Mouse (Mus musculus): Measurements from ENCODE around the gene Setx.

Gene Setx

GRCm38 (mm10) chr2:29151941-29152340 is 28.0 kb downstream of the Setx start:
- DNase-seq: no peak

- no peak for DNase-seq
Observed at GRCm38 (mm10) chr2:29168067-29168466, 44.1 kb downstream of the Setx start.

DNA sequence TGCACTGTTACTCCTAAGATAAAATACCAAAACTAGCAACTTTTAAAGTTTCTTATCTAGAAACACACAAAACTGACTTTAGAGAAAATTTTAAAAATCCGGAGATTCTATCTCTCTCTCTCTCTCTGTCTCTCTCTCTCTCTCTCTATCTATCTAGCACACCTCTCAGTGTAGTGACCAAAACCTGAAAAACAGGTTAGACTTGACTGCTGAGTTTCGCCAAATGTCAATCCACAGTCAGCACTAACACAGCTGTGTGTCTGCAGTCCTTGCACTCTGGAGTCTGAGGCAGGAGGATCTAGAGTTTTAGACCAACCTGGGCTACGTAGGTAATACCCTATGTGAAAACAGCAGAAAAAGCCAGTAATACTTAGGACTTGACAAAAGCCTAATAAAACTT is 50.9 kb downstream of the Setx start:
- no peak for DNase-seq

DNA sequence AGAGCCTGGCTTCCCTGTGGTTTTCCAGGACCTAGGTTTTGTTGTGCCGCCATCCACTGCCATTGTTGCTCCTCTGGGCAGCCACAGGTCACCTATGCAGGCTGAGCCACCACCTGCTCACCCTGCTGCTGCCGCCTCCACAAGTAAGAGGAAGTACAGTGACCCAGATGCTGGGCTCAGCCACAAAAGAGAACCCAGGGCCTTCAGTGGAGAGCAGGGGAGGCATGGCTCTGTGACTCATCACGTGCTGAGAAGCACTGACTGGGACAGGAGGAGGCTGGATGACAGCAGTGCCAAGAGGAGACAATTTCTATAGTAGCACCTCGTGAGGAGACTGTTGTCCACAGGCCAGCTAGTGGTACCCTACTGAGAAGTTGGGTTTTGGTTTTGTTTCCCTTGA is 55.8 kb downstream of the Setx start:
- DNase-seq: no peak

DNA sequence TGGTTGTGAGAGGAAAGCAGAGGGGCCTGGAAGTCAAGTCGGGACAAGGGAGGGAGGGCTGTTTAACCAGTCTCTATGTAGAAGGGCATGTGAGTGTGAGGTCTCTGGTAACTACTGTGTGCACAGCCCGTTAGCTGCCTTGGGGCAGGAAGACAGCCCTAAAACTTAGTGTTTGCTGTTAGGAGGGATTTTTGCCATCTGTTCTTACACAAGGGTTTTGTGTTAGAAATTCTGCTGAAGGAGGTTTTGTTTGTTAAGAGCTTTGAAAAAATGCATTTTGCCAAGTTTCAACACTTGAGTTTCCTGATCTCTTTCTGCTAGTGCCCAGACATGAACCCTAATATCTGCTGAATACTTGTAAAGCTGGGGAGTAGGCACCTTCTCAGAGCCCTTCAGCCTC is 57.1 kb downstream of the Setx start:
- DNase-seq: no peak

- no peak for DNase-seq
Observed at GRCm38 (mm10) chr2:29183266-29183924, 59.4 kb downstream of the Setx start.

- no peak for DNase-seq
Observed at GRCm38 (mm10) chr2:29186209-29186608, 62.2 kb downstream of the Setx start.

GRCm38 (mm10) chr2:29190392-29190791 is 66.4 kb downstream of the Setx start:
- DNase-seq: no peak

GRCm38 (mm10) chr2:29191216-29192215 is 67.5 kb downstream of the Setx start:
- DNase-seq: no peak

GRCm38 (mm10) chr2:29192629-29193278 is 68.8 kb downstream of the Setx start:
- DNase-seq: no peak

- no peak for DNase-seq
Observed at GRCm38 (mm10) chr2:29193819-29194546, 70.0 kb downstream of the Setx start.

DNA sequence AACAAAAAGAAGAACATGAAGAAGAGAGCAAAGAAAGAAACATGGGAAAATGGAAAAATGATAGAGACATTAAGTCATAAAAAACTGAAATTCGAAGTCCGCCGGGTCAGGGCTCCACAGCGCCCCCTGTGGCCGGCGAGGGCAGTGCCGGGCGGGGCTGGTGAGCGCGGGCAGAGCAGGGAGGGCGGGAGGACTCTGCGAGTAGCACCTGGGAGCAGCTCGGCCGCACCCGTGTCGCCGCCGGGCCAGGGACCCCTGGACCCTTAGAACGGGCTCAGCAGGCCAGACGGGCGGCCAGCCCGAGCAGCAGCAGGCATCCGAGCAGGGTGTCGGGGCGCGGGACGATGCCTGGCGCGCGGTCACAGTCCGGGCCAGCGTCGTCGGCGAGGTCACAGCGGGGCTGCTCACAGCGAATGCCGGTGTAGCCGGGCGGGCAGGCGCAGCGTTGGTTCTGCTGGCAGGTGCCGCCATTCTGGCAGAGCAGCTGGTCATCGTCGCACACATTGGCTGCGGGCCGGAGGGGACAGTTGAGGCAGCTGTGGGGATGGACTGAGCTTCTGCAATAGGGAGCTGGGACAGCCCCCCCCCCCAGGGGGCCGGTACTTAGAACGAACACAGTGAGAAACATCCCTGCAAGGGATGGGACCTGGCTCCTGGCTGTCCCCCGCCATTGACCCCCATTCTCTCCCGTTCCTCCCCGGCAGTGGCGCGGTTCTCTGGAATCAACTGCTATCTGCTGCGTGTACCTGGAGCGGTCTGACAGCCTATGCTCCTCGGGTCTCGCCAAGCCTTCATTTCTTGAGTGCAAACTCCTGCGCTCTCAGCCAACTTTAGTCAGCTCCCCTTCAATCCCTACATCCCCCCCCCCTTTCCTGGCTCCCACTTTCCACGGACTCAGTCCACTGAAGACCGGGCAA is 70.8 kb downstream of the Setx start:
- peak; percentile 84 for DNase-seq

- DNase-seq: no peak
Observed at GRCm38 (mm10) chr2:29196844-29197243, 72.9 kb downstream of the Setx start.

DNA sequence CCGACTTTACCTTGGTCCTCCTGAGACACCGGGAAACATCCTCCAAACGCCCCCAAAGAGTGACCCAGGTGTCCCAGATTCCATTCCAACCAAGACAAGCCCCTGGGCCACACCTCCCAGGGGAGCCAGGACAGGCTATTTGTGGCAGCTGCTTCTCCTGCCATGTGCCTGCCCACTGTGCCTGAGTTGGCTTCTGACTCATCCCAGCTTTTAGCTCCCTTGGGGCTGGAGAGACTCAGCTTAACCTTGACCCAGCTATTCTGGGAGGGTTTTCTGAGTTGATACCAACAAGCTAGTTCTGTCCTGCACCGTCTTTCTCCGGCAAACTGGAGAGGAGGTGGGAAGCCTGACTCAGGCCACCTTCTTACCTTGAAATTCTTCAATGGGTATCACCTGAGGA is 74.5 kb downstream of the Setx start:
- no peak for DNase-seq

DNA sequence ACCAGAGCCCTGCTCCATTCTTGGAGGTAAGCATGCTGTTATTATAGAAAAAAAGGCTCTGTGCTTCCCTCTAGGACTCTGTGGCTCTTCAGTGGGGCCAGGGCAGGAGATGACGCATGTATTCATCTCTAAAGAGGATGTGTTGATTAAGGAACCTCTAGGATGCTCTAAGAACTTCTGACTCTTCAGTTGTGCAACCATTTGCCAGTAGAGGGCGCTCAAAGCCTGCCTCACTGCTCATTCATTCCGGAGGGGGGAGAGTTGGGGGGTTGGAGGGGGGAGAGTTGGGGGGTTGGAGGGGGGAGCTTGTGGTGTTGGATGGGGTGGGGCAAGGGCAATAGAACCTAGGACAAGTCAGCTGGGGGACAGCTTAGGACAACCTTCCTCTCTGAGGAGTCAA is 75.9 kb downstream of the Setx start:
- peak; percentile 26 for DNase-seq

DNA sequence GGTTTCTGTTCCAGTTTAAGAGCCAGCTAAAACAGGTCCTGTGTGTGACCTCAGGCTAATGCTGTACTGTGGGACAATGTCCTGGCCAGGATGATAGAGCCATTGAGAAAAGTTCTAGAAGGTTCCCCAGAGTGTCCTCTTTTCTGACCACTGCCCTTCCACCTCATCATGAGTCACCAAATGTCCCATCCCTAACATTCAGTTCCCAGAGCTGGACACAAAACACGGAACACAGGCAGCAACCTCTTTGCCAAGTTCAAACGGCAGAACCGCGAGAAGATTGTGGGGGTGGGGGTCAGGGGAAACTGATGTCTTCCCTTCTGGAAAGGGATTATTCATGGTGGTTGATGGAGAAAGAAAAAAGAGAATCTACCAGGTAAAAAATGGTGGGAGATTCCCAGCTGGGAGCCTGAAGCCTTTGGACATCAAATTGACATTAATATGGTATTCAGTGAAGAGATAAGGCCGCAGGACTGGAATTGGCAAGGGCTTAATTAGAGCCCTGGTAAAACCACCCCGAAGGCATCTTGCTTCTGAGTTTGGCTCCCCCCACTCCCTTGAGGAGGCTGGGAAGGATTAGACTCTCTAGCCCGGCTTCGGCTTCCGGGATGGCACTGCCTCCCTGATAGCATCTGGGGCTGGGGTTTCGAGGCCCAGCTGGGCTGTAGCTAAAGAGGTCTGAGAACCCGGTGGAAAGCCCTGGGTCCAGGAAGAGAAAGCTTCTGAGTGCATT is 77.4 kb downstream of the Setx start:
- no peak for DNase-seq

DNA sequence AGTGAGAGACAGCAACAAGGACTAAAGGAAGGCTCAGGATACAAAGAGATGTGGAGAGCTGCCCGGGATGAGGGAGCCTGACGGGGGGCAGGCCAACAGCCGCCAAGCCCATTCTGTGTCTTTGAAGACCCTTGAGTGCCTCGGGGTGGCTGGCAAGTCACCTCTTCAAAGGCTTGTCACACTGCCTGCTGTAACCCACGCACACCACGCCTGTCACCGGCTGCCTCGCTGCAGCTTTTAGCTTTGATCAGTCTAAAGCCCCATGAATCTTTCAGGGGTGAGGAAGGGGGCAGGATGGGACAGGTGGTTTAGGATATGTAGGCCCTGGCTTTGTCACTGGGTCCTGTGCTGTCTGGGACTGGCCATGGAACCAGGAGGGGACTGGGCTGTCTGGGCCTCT is 82.2 kb downstream of the Setx start:
- DNase-seq: no peak

GRCm38 (mm10) chr2:29216286-29217012 is 92.5 kb downstream of the Setx start:
- no peak for DNase-seq

DNA sequence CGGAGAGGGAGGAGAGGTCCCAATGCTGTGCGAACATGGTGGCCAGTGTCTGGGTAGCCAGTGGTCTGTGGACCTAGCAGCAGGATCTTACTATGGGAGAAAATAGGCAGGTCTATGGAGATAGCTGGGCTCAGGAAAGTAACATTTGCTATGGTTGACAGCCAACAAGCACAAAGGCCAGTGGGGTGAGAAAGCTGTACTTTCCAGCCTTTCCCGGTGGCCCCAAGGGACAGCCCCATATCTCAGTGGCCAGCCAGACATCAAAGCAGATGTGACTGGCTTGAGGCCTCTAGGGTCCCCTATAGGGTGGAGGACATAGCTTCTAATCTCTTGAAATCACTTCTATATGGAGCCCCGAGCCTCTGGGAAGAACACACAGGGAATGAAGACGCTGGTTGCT is 93.1 kb downstream of the Setx start:
- DNase-seq: no peak

- DNase-seq: no peak
Observed at GRCm38 (mm10) chr2:29217897-29218296, 93.9 kb downstream of the Setx start.
